Mouse (Mus musculus) bone marrow macrophage, adult 2 months (primary cell): ENCODE measurements at regions not wholly inside any gene's neighbourhood (a gene's known extent, or its start where the extent isn't known, plus 50 kb on each side); places are given as distances from the start of the nearest gene placed in this dataset.
A peak's percentile ranks its signal among the peaks of the same experiment; 100 is the strongest.

Source experiments
- H3K27ac ChIP-seq: 2 replicates; pipeline ENCODE4 v1.5.1; 2012; ENCODE audit warnings: low read depth, low read length; ENCODE audit not compliant: insufficient read depth
- H3K4me1 ChIP-seq: 2 replicates; pipeline ENCODE4 v1.6.1; 2012; ENCODE audit warnings: low read length; ENCODE audit not compliant: control insufficient read depth, insufficient read depth
- H3K4me3 ChIP-seq: 2 replicates; pipeline ENCODE4 v1.5.1; 2012; ENCODE audit warnings: mild to moderate bottlenecking, low read length, moderate library complexity; ENCODE audit not compliant: insufficient read depth
- CTCF ChIP-seq: IDR thresholded peaks from 2 replicates; pipeline ENCODE4 v1.5.1; 2012; ENCODE audit warnings: low read depth, mild to moderate bottlenecking, low read length, moderate library complexity
- POLR2A ChIP-seq: IDR thresholded peaks from 2 replicates; pipeline ENCODE4 v1.6.1; 2012; ENCODE audit warnings: mild to moderate bottlenecking, low read depth, low read length, borderline replicate concordance

DNA sequence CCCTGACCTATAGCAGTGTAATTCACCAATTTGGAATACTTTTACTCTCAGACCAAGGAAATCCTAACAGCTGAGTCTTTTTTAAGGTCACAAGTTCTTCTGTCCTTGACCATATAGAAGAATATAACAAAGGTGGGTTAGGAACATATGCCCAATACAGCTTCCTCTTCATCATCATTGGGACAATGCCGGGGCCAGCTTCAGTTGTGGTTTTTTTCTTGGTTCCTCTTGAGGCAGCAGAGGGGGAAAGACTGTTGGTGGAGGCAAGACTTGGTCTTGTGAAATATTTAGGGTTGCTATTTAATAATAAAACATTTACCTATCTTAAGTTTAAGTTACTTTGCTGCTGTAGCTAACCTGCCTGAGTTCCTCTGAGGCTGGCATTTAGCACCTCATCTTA lies 144.8 kb upstream of the Htr1f start:
- no peak overlapping the region for H3K4me3 ChIP-seq
- TF ChIP-seq CTCF (no peak), POLR2A (no peak)
- peaks cover 4% of the 10 kb centered on the region; the same call in 1 of the 2 replicates for H3K4me1 ChIP-seq
- no peak overlapping the region for H3K27ac ChIP-seq

DNA sequence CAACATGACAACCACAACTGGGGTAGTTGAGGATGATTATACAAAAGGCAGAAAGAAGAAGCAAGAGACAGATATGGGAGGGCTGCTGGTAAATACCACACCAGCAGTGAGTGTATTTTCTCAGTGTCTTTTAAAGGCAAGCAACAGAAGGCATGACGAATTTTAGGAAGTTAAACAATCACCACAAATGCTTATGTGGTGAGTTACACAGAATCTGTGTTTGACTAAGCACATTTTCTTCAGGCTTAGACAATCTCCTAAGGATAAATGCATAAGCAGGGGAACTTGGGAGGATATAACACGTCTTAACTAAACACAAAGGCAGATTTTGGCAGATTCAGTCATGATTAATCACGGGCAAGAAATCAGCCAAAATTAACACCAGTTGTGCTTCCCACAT lies 141.8 kb upstream of the Htr1f start:
- no peak for TF ChIP-seq POLR2A
- TF ChIP-seq CTCF: no peak
- Histone ChIP-seq H3K4me1 (peaks cover 4% of the 10 kb centered on the region; the same call in 1 of the 2 replicates), H3K27ac (peak overlapping the region; percentile 38), H3K4me3 (no peak overlapping the region)

DNA sequence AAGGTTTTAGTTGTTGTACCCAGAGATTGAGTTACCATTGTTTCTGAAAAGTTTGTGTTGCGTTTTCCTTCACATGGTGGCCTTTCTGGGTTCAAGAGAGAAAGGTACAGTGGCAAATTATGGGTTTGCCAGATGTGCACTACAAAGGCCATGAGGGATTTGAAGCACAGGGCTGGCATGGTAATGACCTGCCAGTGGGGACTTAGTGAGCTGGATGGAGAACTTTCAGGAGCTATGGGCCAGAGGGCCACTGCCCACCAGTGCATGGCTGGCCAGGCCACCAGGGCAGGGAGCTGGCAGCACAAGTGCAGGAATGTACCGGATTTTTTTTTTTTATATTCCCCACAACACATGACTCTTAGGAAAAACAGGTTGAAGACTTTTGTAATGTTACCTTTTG lies 128.8 kb upstream of the Htr1f start:
- H3K4me3 ChIP-seq: no peak overlapping the region
- no peak overlapping the region for H3K27ac ChIP-seq
- TF ChIP-seq CTCF (no peak), POLR2A (no peak)
- no peaks in the 10 kb centered on the region for H3K4me1 ChIP-seq

DNA sequence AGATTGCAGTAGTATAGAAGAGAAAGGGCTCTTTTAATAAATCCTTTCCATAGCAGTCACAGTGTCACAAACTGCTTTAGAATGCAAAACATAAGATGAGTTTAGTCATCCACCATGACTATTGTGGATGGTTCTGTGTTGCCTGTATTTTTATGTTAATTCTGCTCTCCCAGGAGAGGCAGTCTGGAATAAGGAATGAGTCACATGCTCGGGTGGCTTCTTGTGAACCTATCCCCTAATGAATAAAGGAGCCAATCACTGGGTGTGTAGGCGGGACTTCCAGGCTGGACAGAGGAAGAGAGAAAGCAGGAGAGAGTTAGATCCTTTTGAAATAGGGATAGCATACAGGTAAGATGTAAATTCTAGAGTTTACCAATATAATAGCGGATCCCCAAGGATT lies 128.3 kb upstream of the Htr1f start:
- Histone ChIP-seq H3K27ac (no peak overlapping the region), H3K4me1 (no peaks in the 10 kb centered on the region), H3K4me3 (no peak overlapping the region)
- TF ChIP-seq CTCF (no peak), POLR2A (no peak)

DNA sequence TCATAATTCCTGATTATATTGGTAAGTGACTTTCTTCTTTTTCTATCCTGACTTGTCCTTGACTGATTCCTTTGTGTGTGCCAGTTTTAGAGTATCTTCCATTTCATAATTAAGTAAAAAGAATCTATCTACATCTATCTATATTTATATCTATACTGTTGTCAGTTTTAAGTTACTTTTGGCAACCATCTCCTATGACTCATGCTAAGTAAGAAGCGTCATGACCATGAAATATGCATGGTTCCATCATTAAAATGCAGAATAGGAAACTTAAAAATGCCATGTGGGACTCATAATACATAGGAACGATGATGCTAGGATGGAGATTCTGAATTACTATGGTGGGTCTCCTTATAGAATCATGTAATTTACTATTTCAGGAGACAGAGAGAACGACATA lies 113.8 kb upstream of the Htr1f start:
- no peak overlapping the region for H3K4me3 ChIP-seq
- peaks cover 6% of the 10 kb centered on the region for H3K4me1 ChIP-seq
- no peak overlapping the region for H3K27ac ChIP-seq
- TF ChIP-seq POLR2A (no peak), CTCF (no peak)

DNA sequence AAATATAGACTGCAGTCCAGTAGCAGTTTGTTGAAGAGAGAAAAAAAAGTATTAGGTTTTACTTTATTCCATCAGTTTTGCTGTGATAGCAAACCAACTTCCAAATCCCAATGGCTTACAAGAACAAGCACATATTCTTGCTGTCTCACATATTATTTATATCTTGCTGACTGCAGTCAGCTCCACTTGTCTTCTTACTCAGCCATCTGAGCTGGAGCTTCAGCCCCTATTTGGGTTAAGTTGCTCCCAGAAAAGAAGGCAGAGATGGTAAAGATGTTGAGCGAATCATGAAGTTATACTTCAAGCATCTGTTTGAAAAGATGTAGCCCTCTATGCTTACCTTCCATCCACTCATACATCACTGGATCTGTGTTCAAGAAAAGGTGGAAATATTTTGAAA lies 106.7 kb upstream of the Htr1f start:
- no peak overlapping the region for H3K4me3 ChIP-seq
- no peak overlapping the region for H3K27ac ChIP-seq
- H3K4me1 ChIP-seq: peaks cover 10% of the 10 kb centered on the region
- TF ChIP-seq POLR2A: no peak
- no peak for TF ChIP-seq CTCF

DNA sequence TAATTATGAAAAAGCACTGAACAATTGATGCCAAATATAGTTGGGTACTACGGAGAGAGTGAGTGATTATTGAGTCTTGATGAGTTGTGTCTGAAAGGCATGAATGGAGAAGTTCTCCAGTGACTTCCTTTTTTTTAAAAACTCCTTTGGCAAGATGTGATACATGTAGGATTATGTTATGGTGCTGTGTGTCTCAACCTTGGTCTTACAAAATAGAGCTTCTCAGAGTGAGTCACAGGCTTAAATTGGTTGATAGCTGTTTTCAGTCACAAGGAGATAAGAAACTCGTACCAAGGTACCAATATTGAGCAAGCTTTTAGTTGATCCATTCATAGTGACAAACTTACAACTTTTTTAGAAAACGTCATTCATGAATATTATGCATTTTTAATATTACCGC lies 95.7 kb upstream of the Htr1f start:
- no peak for TF ChIP-seq POLR2A
- TF ChIP-seq CTCF: no peak
- Histone ChIP-seq H3K27ac (peak overlapping the region; percentile 77), H3K4me3 (no peak overlapping the region)

DNA sequence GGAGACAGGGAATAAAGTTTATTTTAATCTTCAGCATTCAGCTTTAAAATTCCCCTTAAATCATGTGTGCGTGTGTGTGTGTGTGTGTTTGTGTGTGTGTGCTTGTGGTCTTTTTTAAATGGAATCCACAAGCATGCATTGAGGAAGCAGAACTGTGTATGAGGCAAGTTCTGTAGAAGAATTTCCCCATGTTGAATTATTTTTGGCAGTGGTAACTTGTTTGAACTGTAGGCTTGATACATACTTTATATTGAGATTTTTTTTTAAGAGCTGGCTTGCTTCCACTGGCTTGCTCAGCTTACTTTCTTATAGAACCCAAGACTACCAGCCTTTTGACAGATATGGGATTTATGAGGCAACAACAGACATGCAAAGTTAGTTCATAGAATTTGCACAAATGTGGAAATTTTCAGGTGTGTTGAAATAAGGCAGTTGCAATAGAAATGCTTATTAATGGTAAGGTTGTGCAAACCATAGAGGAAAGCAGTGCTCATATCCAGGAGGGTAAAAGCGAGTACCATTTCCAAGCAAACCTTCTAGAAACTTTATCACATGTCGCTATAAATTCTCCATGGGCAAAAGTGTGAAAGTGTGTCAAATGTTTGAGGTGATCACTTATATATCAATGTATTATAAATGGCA lies 91.7 kb upstream of the Htr1f start:
- TF ChIP-seq POLR2A (no peak), CTCF (no peak)
- peaks cover 26% of the 10 kb centered on the region for H3K4me1 ChIP-seq
- peak overlapping the region; percentile 94 for H3K27ac ChIP-seq
- no peak overlapping the region for H3K4me3 ChIP-seq

More for the DNA sequence above, 95.7 kb upstream of the Htr1f start:
- peaks cover 21% of the 10 kb centered on the region for H3K4me1 ChIP-seq

DNA sequence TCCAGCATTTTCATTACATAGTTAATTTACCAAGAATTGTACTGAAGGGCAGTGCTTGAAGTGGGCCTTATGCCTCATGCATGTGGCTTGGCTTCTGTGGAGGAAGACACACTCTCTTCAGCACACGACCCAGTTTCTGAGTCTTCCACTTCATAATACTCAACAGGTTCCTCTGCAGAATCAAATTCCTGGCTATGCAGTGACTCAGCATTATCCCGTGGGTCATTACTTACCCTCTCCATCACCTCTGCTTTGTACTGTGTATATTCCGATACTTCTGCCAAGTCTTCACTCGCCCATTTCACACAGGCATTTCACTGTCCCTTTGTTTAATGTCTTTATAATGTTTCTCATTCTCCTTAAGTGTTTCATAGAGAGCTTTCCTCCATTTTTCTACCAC lies 90.1 kb upstream of the Htr1f start:
- TF ChIP-seq CTCF (no peak), POLR2A (no peak)
- H3K4me3 ChIP-seq: no peak overlapping the region
- no peak overlapping the region for H3K27ac ChIP-seq
- peaks cover 21% of the 10 kb centered on the region for H3K4me1 ChIP-seq

DNA sequence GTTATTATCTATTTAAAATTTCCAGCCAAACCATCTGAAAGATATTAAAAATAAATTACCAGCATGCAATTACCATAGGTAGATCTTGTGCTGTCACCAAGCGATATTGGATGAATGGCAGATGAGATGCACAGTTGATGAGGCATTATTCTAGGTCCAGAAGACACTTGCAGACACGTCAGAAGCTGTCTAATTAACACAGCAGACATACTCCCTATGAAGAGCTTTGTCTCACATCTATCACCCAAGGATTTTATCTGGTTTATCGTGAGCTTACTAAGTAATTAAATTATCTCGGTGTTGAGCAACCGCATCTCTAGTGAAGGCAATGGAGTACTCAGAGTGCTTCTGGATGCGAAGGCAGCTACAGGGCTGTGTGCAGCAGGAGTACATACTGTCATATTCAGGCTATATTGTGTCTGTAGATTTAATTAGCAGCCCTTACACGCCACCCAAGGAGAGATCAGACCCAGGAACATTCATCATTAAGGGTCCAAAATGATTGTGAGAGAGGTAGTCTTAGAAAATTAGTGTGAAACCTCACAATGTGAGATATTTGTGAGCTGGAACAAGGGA lies 86.0 kb upstream of the Htr1f start:
- TF ChIP-seq POLR2A: no peak
- TF ChIP-seq CTCF: no peak
- Histone ChIP-seq H3K4me3 (no peak overlapping the region), H3K27ac (no peak overlapping the region), H3K4me1 (peaks cover 11% of the 10 kb centered on the region)
